Mouse (Mus musculus): ENCODE measurements around the gene Lamp2.

GRCm38 (mm10) chrX:38466236-38466635 lies 10.0 kb upstream of the Lamp2 start:
- no peak for TF ChIP-seq POU5F1 (IDR thresholded peaks at IDR 0.05; ENCODE audit: borderline replicate concordance, low read length)
- no peak for TF ChIP-seq CTCF (conservative IDR thresholded peaks at IDR 0.05; ENCODE audit: low read length)

All from E14TG2a.4 (cell line).